Mouse (Mus musculus) ovary, postnatal 36 days (tissue): ENCODE data around the gene Pou2f1.
A peak's percentile ranks its signal among the peaks of the same experiment; 100 is the strongest.

Experiments
- DNase-seq: peaks from one replicate; pipeline ENCODE4 v3.0.0; 2022; ENCODE audit warnings: low spot score, mixed read lengths

The Pou2f1 gene

GRCm38 (mm10) chr1:166002520-166003155 lies at the start of gene Pou2f1:
Gene Pou2f1 (minus strand): TSS chr1:166002678.
- DNase-seq, result peak; percentile 99

GRCm38 (mm10) chr1:166049046-166049827 lies 46.8 kb upstream of the Pou2f1 start:
- no peak for DNase-seq

DNA sequence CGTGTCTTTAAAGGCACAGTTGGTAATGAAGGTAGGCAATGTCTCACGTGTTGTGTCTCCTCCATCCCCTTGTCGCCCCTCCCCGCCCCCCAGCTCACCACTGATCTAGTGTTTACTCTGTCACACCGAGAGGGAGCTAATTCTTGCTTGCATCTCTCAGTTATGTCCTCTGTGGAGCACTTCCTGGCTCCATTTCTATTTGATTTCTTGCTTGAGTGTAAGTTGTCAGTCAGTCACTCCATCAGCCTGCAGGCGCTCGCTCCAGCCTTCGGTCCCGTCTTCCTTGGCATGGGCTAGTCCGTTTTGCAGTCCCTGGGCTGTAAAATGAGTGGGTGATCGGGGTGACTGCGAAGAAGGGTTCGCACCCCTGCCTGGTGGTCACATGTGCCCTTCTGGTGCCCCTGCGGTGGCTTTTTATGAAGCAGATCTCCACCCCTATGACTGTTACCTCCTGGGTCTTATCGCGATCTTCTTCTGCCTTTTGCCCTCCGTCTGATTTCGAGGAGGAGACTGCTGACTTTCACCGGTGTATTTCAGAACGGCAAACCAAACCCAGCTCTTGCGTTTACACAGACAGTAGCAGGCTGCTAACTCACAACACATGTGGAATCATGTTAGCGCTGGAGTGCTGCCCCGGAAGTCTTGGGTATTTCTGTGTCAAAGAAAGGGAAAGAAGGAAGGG lies 45.9 kb upstream of the Pou2f1 start:
- no peak for DNase-seq

DNA sequence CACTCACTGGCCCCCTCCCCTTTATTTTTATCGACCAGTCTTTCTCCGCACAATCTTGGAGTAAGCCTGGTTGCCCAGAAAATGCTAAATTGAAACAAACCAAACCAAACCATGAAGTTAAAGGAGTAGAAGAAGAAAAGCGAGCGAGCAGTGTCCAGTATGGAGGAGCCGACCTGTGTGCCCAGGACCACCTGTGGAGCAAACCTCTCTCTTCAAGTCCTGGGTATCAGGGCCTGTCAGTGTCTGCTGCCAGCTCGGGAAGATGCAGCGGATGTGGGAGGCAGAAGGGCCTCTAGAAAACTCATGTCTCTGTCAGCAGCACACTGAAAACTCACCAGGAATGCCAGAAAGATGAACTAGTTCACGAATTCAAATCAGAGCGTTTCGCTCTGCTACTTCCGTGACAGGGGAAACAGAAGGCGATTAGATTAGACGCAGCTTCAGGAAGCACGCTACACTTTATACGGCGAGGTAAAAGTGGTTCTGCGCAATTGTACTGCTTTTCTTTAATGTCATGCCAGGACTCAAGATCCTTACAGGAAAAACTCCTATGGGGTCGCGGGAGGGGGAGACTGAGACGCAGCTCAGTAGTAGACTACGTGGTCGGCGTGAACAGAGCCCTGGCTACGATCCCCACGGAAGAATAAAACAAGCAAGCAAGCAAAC lies 45.2 kb upstream of the Pou2f1 start:
- DNase-seq, result no peak

GRCm38 (mm10) chr1:166045894-166046197 lies 43.4 kb upstream of the Pou2f1 start:
- DNase-seq, result no peak

DNA sequence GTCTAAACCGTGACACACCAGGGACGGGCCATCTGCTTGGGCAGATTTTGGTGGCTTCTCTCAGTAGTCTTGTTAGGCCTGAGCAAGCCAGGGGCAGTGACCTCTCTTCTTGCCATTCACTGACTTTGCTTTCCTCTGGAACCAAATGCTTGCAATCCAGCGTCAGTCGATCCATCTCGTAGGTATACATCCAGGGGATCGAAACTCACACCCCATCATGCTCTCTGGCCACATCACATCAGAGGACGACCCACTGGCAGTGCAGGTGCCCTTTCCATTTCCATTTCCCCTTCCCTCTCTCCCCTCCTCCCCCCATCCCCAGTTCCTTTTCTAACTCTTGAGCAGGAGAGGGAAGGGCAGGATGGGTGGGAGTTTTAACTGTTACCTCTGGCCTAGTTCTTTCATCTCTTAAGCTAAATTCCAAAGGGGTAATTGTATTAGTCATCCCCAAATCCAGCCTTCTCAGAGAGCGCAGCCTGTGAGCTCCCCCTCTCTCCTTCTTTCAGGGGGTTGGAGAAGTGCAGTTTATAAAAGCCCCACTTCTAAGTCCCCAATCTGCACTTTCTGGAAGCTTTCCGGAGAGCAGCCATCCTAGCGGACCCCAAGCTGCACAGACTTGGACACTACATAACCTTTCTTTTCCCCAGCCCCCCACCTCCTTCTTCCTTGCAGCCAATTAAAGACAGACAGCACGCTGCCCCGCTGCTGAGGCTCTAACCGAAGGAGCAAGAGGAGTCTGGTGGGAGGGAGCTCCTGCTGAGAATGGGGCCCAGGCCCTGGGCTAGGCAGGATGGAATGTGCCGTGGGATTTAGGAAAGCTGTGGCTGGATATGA lies 42.8 kb upstream of the Pou2f1 start:
- DNase-seq, result no peak

DNA sequence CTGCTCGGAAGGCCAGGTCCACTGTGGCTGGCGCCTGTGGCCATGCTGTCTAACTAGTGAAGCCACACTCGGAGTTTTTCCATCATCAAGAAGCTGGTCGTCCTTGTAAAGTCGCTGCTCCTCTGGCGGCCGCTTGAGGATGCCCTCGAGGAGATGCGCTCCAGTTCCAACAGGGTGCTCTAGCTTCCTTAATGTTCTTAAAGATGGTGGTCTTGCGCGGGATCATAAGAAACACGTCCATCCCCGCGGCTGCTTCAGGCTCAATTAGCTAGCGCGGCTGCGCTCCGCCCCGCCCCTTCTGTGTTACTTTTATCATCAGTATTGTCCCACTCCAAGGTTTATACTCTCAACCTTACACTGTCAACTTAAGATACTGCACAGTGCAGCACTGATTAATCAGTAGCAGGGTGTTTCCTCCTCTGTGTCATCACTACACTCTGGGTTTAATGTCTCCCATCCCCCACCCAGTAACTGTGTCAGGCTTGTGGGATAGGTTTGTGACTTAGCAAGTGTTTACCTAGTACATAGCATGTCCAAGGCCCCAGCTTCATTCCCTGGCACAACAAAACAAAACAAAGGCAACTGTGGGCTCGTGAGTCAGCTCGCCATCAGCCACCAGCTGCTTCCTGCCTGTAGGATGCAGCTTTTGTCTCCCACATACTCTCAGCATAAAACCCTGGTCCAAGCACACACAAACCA lies 41.1 kb upstream of the Pou2f1 start:
- DNase-seq, result no peak

DNA sequence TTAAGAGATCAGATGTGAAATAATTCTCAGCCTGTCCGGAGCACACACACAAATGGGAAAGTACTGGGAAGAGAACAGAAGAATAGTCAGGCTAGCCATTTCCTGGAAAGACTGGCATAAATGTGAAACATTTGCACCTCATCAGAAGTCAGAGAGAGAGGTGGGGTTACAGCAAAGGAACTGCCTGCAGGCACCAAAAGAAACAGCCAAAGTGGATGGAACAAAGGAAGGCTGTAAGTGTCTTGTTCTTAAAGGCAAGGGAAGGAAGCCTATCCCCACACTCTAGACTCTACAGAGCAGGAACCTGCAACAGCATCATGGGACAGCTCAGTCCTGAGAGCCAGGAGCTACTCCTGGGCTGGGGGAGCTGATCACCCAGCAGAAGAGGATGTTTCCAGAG lies 39.0 kb upstream of the Pou2f1 start:
- no peak for DNase-seq

GRCm38 (mm10) chr1:166038731-166039332 lies 36.4 kb upstream of the Pou2f1 start:
- DNase-seq, result no peak

- DNase-seq, result no peak
Observed at GRCm38 (mm10) chr1:166035045-166035444, 32.6 kb upstream of the Pou2f1 start.

- no peak for DNase-seq
Observed at GRCm38 (mm10) chr1:166031673-166032547, 29.4 kb upstream of the Pou2f1 start.

DNA sequence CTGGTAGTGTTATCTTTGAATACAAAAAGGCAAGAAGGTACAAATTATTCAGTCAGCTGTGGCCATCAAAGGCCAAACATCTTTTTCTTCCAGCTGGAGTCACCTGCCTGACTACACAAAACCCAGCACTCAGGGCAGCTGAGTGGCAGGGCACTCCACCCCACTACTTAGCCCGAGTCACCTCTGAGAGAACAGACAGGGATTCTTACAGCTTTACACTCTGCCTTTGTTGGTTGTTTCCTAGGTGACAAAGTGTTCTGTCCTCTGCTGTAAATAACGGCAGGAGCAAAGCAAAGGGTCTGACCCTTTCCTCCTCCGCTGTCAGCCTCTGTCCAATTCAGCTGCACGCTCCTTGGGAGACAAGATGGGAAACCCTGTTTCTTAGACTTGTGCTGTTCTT lies 21.5 kb upstream of the Pou2f1 start:
- DNase-seq, result no peak

GRCm38 (mm10) chr1:166017203-166017602 lies 14.7 kb upstream of the Pou2f1 start:
- DNase-seq, result no peak

DNA sequence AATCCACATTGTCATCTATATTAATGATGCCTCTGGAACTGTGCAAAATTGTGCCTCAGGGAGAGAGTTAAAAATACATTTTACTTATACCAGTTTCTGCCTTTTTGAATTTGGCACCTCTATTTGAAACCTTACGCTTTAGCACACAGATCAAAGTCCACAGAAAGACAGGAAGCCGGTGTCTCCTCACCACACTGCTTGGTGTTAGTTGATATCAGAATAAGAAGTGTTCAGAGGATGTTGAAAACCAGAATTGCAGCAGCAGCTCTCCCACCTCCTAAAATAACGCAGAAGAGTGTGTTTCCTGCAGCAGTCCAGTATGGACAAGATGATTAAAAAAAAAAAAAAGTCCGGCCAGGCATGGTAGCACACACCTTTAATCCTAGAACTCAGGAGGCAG lies 13.8 kb upstream of the Pou2f1 start:
- DNase-seq, result no peak

DNA sequence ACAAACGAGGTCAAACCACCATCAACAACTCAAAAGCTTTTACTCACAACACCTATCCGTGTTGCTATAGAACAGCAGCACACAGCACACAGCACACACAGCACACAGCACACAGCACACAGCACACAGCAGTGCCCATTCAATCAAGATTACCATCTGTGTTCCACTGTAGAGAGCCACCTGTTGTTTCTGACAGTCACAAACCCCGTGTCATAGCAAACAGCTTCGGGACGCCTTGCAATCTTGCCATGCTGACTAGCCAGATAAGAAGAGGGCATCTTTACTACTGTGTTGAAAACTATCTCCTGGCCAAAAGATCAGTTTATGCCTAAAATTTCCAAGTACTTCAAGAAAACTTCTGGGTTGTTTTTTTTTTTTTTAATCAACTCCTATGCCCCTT lies 12.1 kb upstream of the Pou2f1 start:
- DNase-seq, result no peak

GRCm38 (mm10) chr1:166010106-166010505 lies 7.6 kb upstream of the Pou2f1 start:
- DNase-seq, result no peak

DNA sequence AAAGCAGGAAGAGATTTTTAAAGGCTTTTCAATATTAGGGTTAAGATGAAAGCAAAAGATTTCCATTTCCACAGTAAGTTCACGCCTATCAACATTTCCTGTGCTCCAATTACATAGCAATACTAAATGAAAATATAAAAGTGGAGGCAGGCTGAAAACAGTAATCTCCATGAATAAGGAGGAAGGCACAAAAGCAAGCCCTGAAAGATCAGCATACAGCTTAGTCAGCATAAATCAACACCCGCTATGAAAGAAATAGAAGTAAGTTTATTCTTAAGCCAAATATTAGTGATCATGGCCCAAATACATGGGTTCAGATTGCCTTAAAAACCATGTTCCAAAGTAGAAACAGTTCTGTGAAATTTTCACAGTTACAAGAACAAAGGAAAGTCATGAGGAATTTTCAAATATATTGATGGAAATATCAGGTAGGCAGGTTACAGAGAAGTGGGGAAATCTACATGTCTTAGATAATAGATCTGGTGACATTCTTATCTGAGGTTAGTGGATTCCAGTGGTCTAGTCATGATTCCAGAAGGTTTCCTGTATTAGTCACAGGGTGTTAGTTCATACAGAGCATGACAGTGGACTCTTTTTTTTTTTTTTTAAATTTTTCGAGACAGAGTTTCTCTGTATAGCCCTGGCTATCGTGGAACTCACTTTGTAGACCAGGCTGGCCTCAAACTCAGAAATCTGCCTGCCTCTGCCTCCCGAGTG lies 6.3 kb upstream of the Pou2f1 start:
- no peak for DNase-seq

DNA sequence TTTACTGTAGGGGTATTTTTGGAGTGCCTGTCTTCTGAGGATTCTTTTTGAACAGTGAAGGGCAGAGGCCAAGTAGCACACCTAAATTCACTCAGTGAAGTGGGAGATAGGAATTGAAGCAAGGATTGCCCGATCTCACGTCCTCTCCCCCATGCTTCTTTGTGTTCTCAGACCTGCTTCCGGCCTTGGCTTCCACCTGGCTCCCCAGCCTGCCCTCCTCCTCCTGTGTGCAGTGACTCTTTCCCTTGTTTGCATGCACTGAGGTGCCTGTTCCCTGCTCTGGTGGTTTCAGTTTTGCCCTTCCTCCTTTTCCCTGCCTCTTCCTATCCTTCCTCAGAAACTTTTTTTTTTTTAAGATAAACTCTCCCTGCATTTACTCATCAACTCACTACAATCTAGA lies 4.5 kb upstream of the Pou2f1 start:
- DNase-seq, result no peak
